In genomic region chr13:3945249-3945648, GRCm38 (mm10) we compare ENCODE assay signal across 34 mouse cellular contexts. TPM values are rescaled to one million over a fixed set of nuclear protein-coding genes. Genes with fewer than 3 reads are reported as not detected.
"Had no signal": no experiment of that assay in that cellular context is flagged by ENCODE, and none has a peak within 500 bp of the region (broad histone marks: within the 10 kb centered on the region; RNA-seq: fewer than 3 reads in every experiment).

Gene Ucn3 (minus strand): TSS chr13:3945349.

- H3K4me3 ChIP-seq: embryonic facial prominence, embryonic 10.5 days; embryonic facial prominence, embryonic 12.5 days; embryonic facial prominence, embryonic 13.5 days; embryonic facial prominence, embryonic 15.5 days; erythroblast, embryonic 14.5 days; forebrain, embryonic 10.5 days; forebrain, embryonic 12.5 days; forebrain, embryonic 13.5 days; forebrain, embryonic 15.5 days; gastrocnemius, adult 2 months; heart, adult 2 months had no signal

- ATAC-seq: forebrain, embryonic 13.5 days; forebrain, embryonic 14.5 days; forebrain, embryonic 15.5 days; forebrain, embryonic 16.5 days; forebrain, postnatal 0 days had no signal

- H3K4me1 ChIP-seq: embryonic facial prominence, embryonic 10.5 days; embryonic facial prominence, embryonic 12.5 days; embryonic facial prominence, embryonic 13.5 days; embryonic facial prominence, embryonic 15.5 days; forebrain, embryonic 10.5 days; forebrain, embryonic 12.5 days; forebrain, embryonic 13.5 days; forebrain, embryonic 15.5 days had no signal

- DNase-seq: cerebellum, adult 8-10 months; cerebellum, adult 9-10 months; cerebellum, adult 9-11 months; cerebellum, postnatal 10 days; cerebellum, postnatal 14 days; cerebellum, postnatal 25 days; cerebellum, postnatal 36 days; embryo, embryonic 11 days; forebrain, postnatal 0 days; gastrocnemius, adult 2 months; gastrocnemius, postnatal 10 days; gastrocnemius, postnatal 14 days; gastrocnemius, postnatal 25 days; gastrocnemius, postnatal 36 days; heart, adult 11 months; heart, adult 18-20 months; heart, adult 2 months had no signal

- H3K27ac ChIP-seq: embryonic facial prominence, embryonic 10.5 days; embryonic facial prominence, embryonic 12.5 days; embryonic facial prominence, embryonic 13.5 days; embryonic facial prominence, embryonic 15.5 days; forebrain, embryonic 10.5 days; forebrain, embryonic 12.5 days; forebrain, embryonic 13.5 days; forebrain, embryonic 15.5 days; gastrocnemius, adult 2 months; heart, adult 2 months had no signal

- H3K9ac ChIP-seq: embryonic facial prominence, embryonic 12.5 days; embryonic facial prominence, embryonic 13.5 days; embryonic facial prominence, embryonic 15.5 days; forebrain, embryonic 12.5 days; forebrain, embryonic 13.5 days; forebrain, embryonic 15.5 days; forebrain, postnatal 0 days had no signal

- H3K4me2 ChIP-seq: embryonic facial prominence, embryonic 12.5 days; embryonic facial prominence, embryonic 13.5 days; embryonic facial prominence, embryonic 15.5 days; forebrain, embryonic 12.5 days; forebrain, embryonic 13.5 days; forebrain, embryonic 15.5 days had no signal

- H3K27me3 ChIP-seq: embryonic facial prominence, embryonic 12.5 days; embryonic facial prominence, embryonic 13.5 days; embryonic facial prominence, embryonic 15.5 days; forebrain, embryonic 12.5 days; forebrain, embryonic 13.5 days; forebrain, embryonic 15.5 days had no signal

- H3K36me3 ChIP-seq: embryonic facial prominence, embryonic 10.5 days; embryonic facial prominence, embryonic 12.5 days; embryonic facial prominence, embryonic 13.5 days; embryonic facial prominence, embryonic 15.5 days; forebrain, embryonic 10.5 days; forebrain, embryonic 12.5 days; forebrain, embryonic 15.5 days had no signal

- H3K9me3 ChIP-seq: embryonic facial prominence, embryonic 10.5 days; embryonic facial prominence, embryonic 12.5 days; embryonic facial prominence, embryonic 13.5 days; embryonic facial prominence, embryonic 15.5 days; forebrain, embryonic 10.5 days; forebrain, embryonic 12.5 days; forebrain, embryonic 13.5 days; forebrain, embryonic 15.5 days had no signal

RNA-seq across cellular contexts. Expression of gene Ucn3, which starts in this region (rescaled TPM):
- polyA plus RNA-seq: cortical plate, adult 2 months; embryonic facial prominence, embryonic 10.5 days; embryonic facial prominence, embryonic 11.5 days; embryonic facial prominence, embryonic 12.5 days; embryonic facial prominence, embryonic 13.5 days; embryonic facial prominence, embryonic 14.5 days; embryonic facial prominence, embryonic 15.5 days; erythroblast, embryonic 14.5 days; forebrain, embryonic 10.5 days; forebrain, embryonic 11.5 days; forebrain, embryonic 12.5 days; forebrain, embryonic 13.5 days; forebrain, embryonic 14.5 days; frontal cortex, adult 2 months; gonadal fat pad, adult 2 months; heart, adult 2 months had no signal
